Mouse (Mus musculus): Measurements from ENCODE around the gene Mageh1. TPM values are rescaled to one million over a fixed set of nuclear protein-coding genes. Genes with fewer than 3 reads are reported as not detected.
A peak's percentile ranks its signal among the peaks of the same experiment; 100 is the strongest.
"Not testable (repeated sequence)": the region's sequence is repeated elsewhere in the genome, so short reads cannot be mapped to it uniquely, and the experiment has no call there.

The Mageh1 gene
- not detected in 2 replicates for polyA plus RNA-seq (2012; ENCODE audit: insufficient read depth, insufficient read length, low replicate concordance, missing spikeins)

GRCm38 (mm10) chrX:153037087-153037971 is at the start of gene Mageh1:
TSS of gene Mageh1 (minus strand) at chrX:153037575.
- peak within 1 kb of the TSS; percentile 98 for H3K4me3 ChIP-seq (ENCODE audit: insufficient read depth, low read depth, low read length)
- no peaks in the 10 kb centered on the region for H3K4me1 ChIP-seq (ENCODE audit: control insufficient read depth, insufficient read depth, low read length)
- TF ChIP-seq CTCF (IDR thresholded peaks at IDR 0.05; ENCODE audit: insufficient read depth, low read depth, low read length) = no peak
- TF ChIP-seq POLR2A (IDR thresholded peaks at IDR 0.05; ENCODE audit: insufficient read depth, low read depth, low read length) = peak; percentile 51; the same call in 1 of the 2 replicates
- 15% methylated on average over 49 of the region's 49 CpGs for WGBS
- peak within 1 kb of the TSS; percentile 95 for H3K27ac ChIP-seq (ENCODE audit: insufficient read depth, low read depth, low read length)

DNA sequence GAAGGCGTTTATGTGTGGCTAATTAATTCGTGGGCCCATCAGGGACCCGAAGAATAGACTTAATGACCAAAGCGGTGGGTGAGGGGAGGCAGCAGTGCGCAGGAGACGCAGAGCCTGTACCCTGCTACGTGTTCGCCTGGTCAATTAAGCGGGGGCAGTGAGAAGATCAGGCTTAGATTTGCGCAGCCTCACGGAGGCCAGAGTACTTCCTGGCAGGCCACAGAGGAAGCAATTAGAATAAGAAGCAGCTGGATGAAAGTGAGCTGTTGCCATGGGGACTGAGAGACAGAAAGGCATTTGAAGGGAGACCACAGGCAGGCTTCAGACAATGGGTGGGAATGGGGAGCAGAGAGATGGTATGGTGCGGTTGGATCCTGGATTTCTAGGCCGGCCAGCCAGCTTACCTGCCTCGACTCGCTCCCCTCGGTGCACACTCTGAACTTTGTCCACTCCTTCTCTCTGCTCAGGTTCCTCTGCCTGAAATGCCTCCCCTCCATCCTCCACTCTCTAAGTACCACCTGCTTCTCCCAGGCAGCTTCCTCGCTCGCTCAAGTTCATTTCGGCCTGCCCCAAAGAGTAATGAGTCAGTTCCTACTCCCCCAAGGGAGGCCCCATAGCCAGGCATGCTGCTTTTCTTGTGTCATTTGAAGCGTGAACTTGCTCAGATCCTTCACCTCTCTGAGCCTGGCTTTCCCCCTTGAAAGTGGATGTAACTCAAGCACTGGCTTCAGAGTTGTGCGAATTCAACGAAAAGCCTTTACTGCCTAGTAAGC is 783 bp upstream of the Mageh1 start:
- not testable (repeated sequence) for H3K27ac ChIP-seq (ENCODE audit: insufficient read depth, low read depth, low read length); H3K4me1 ChIP-seq (ENCODE audit: control insufficient read depth, insufficient read depth, low read length)
- WGBS = 31% methylated on average over 7 of the region's 22 CpGs
- H3K4me3 ChIP-seq (ENCODE audit: insufficient read depth, low read depth, low read length) = peak overlapping the region; percentile 98; the same call in 1 of the 2 replicates

GRCm38 (mm10) chrX:153031547-153031946 is 5.8 kb downstream of the Mageh1 start:
- H3K4me1 ChIP-seq (ENCODE audit: control insufficient read depth, insufficient read depth, low read length); H3K27ac ChIP-seq (ENCODE audit: insufficient read depth, low read depth, low read length); H3K4me3 ChIP-seq (ENCODE audit: insufficient read depth, low read depth, low read length): not testable (repeated sequence)

DNA sequence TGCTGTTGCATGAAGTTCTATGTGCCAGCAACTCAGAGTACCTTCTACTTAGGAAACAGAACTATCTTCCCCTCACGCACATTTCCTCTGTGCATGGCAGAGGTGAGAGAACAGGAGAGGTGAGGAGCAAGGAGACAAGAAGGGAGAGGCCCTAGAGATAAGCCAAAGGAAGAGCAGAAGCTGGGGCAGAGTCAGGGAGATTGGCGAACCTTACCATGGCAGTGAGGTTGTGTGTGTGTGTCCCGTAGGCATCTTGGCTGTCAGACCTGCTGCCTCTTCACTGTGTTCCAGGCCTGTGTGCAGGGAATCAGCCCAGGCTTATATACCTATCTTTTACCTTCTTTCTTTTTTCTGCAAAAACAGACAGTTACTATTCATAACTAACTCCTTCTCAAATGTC is 11.7 kb downstream of the Mageh1 start:
- not testable (repeated sequence) for H3K4me1 ChIP-seq (ENCODE audit: control insufficient read depth, insufficient read depth, low read length); H3K4me3 ChIP-seq (ENCODE audit: insufficient read depth, low read depth, low read length); H3K27ac ChIP-seq (ENCODE audit: insufficient read depth, low read depth, low read length)
- WGBS = 93% methylated on average over 3 of the region's 3 CpGs

DNA sequence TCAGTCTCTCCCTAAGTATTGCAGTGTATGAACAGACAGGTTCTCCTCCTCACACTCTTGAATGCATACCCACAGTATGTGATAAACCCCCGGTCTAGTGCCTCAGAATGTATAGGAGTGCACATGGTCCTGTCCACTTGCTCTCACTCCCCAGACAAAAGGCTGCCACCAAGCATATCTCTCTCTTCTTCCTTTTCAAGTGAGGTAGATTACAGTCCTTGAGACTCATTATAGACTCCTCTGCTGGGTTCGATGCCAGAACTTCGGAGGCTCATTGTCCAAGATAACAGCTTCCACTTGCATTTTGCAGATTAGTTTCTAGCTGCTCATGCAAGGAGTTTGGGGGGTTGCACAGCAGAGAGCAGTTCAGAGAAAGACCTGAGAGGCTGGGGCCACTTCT is 12.1 kb downstream of the Mageh1 start:
- H3K4me1 ChIP-seq (ENCODE audit: control insufficient read depth, insufficient read depth, low read length); H3K27ac ChIP-seq (ENCODE audit: insufficient read depth, low read depth, low read length); H3K4me3 ChIP-seq (ENCODE audit: insufficient read depth, low read depth, low read length): not testable (repeated sequence)
- WGBS = no CpG with 5 or more reads among the region's 3 CpGs

GRCm38 (mm10) chrX:153007685-153008047 is 29.7 kb downstream of the Mageh1 start:
- 23% methylated on average over 9 of the region's 9 CpGs for WGBS
- Histone ChIP-seq H3K27ac (ENCODE audit: insufficient read depth, low read depth, low read length) (no peak overlapping the region), H3K4me3 (ENCODE audit: insufficient read depth, low read depth, low read length) (peak overlapping the region; percentile 97), H3K4me1 (ENCODE audit: control insufficient read depth, insufficient read depth, low read length) (no peaks in the 10 kb centered on the region)
- TF ChIP-seq POLR2A (IDR thresholded peaks at IDR 0.05; ENCODE audit: insufficient read depth, low read depth, low read length) (no peak), CTCF (IDR thresholded peaks at IDR 0.05; ENCODE audit: insufficient read depth, low read depth, low read length) (no peak)

DNA sequence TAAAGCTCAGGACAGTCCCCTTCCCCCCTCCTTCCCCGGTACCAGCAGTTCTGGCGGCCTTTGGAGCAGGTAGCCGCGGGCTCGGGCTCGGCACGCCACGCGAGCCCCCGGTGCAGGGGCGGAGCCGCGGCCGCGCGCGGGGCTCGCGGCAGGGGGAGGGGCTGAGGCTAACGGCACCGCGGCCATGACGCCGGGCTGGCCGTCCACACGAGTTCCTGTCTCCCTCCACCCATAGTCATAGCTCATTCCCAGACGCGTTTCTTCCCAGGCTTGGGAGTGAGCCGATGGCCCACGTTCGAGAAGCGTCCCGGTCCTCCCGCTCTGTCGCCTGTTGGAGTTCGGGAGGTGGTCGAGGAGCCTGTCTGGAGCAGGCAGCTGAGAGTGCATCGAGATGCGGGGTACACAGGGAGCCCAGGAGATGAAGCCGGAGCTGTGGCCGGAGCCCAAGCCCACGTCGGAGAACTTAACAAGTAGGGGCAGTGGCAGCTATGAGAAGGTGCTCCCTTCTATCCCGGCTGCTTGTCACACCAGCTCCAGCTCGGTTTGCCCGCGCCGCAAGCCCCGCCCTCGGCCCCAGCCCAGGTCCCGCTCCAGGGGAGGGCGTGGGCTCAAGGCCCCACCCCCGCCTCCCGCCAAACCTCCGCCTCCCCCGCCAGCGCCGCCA is 30.2 kb downstream of the Mageh1 start:
- WGBS = 13% methylated on average over 54 of the region's 58 CpGs
- TF ChIP-seq CTCF (IDR thresholded peaks at IDR 0.05; ENCODE audit: insufficient read depth, low read depth, low read length) (no peak), POLR2A (IDR thresholded peaks at IDR 0.05; ENCODE audit: insufficient read depth, low read depth, low read length) (no peak)
- H3K27ac ChIP-seq (ENCODE audit: insufficient read depth, low read depth, low read length) = peak overlapping the region; percentile 91
- H3K4me3 ChIP-seq (ENCODE audit: insufficient read depth, low read depth, low read length) = peak overlapping the region; percentile 97
- H3K4me1 ChIP-seq (ENCODE audit: control insufficient read depth, insufficient read depth, low read length) = no peaks in the 10 kb centered on the region

DNA sequence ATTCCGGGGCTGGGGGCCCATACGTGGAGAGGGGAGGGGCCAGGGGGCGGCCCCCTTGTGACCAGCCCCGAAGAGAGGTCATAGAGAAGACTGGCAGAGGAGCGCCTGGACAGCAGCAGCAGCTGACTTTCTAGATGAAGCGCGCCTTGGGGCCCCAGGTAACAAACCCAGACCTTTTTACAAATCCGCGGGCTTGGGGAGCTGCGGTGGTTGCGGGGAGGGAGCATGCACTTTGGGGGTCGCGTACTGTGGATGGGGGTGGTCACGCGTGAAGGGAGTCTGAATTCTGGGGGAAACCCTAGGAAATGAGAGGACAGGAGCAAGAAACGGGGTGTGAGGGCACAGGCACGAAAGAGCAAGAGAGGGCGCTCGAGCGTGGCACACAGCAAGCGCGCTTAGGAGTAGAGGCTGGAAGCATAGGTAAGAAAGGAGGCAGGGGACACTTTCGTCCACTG is 31.0 kb downstream of the Mageh1 start, which contains the start of gene Usp51:
Gene Usp51 (plus strand): TSS at position 83 of the 455 bp plus-strand sequence.
- Histone ChIP-seq H3K27ac (ENCODE audit: insufficient read depth, low read depth, low read length) (peak within 1 kb of the TSS; percentile 91), H3K4me1 (ENCODE audit: control insufficient read depth, insufficient read depth, low read length) (no peaks in the 10 kb centered on the region), H3K4me3 (ENCODE audit: insufficient read depth, low read depth, low read length) (peak within 1 kb of the TSS; percentile 97)
- TF ChIP-seq CTCF (IDR thresholded peaks at IDR 0.05; ENCODE audit: insufficient read depth, low read depth, low read length) = no peak
- no peak for TF ChIP-seq POLR2A (IDR thresholded peaks at IDR 0.05; ENCODE audit: insufficient read depth, low read depth, low read length)
- WGBS = 12% methylated on average over 23 of the region's 23 CpGs

DNA sequence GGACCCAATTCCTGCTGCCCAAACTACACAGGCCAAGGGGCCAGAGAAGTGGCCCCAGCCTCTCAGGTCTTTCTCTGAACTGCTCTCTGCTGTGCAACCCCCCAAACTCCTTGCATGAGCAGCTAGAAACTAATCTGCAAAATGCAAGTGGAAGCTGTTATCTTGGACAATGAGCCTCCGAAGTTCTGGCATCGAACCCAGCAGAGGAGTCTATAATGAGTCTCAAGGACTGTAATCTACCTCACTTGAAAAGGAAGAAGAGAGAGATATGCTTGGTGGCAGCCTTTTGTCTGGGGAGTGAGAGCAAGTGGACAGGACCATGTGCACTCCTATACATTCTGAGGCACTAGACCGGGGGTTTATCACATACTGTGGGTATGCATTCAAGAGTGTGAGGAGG is 41.3 kb downstream of the Mageh1 start:
- not testable (repeated sequence) for H3K4me1 ChIP-seq (ENCODE audit: control insufficient read depth, insufficient read depth, low read length); H3K4me3 ChIP-seq (ENCODE audit: insufficient read depth, low read depth, low read length); H3K27ac ChIP-seq (ENCODE audit: insufficient read depth, low read depth, low read length)
- WGBS = no CpG with 5 or more reads among the region's 3 CpGs

DNA sequence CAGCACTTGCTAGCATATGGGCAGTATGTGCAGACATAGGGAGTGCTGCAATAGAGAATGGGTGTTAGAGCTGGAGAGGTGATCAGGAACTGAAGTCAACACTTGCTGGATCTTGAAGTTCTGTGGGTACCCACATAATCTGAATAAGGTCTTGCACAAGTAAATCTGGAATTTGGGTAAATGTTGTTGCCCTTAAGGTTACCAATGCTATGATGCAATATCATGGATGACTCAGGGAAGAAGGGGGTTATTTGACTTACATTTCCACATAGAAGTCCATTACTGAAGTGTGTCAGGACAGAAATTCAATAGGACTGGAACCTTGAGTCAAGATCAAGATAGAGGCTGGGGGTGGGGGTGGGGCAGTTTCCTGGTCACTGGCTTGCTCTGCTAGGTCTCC is 47.5 kb downstream of the Mageh1 start:
- not testable (repeated sequence) for H3K27ac ChIP-seq (ENCODE audit: insufficient read depth, low read depth, low read length); H3K4me1 ChIP-seq (ENCODE audit: control insufficient read depth, insufficient read depth, low read length); H3K4me3 ChIP-seq (ENCODE audit: insufficient read depth, low read depth, low read length)

Data from olfactory bulb, adult 2 months (tissue).